Mouse (Mus musculus): ENCODE data around the gene Ptprs. TPM values are rescaled to one million over a fixed set of nuclear protein-coding genes. Genes with fewer than 3 reads are reported as not detected.

Ptprs gene
- total and polyA plus RNA-seq, 3 experiments = 51.6 to 324 (median 80.9) TPM

DNA sequence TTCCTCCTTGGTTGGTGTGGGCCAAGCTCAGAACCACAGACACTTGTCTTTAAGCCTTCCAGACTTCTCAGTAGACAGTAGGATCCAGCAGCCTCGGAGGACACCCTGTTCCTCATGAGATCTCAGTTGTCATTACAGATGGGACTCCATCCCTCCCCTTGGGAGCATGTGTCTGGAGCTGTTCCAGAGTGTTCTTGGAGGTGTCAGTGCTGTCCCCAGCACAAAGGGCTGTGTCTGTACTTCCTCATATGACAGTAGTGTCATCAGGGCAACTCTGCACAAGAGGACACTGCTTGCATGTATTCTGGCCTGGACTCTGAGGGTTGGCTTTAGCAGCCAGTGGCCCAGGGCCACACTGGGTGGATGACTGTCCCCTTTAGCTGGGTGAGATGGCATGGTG, 101.4 kb downstream of the Ptprs start:
- TF ChIP-seq RCOR1 (IDR thresholded peaks at IDR 0.05; ENCODE audit: low read depth, low read length) (no peak), CTCF (IDR thresholded peaks at IDR 0.05 in 2 of 3, conservative IDR thresholded peaks at IDR 0.05 in 1 of 3; ENCODE audit: control insufficient read depth in 1 of 3, insufficient read depth in 1 of 3, low read depth in 2 of 3, low read length in 3 of 3, poor library complexity in 1 of 3, severe bottlenecking in 1 of 3) (no peak), MYB (IDR thresholded peaks at IDR 0.05; ENCODE audit: low read depth, low read length) (no peak)
- Histone ChIP-seq H3K9ac (ENCODE audit: control insufficient read depth, low read depth, low read length, poor library complexity, severe bottlenecking) (no peak overlapping the region), H3K4me3 (ENCODE audit: control insufficient read depth in 1 of 2, insufficient read depth in 1 of 2, low read depth in 2 of 2, low read length in 2 of 2) (no peak overlapping the region), H3K4me1 (ENCODE audit: control insufficient read depth in 1 of 2, insufficient read depth in 2 of 2, low read length in 2 of 2) (no peaks in the 10 kb centered on the region), H3K9me3 (replicated peaks; ENCODE audit: insufficient read depth, low read length) (no peaks in the 10 kb centered on the region), H3K27ac (ENCODE audit: control insufficient read depth, low read depth, low read length) (no peak overlapping the region), H3K79me2 (ENCODE audit: control insufficient read depth, insufficient read depth, low read length, poor library complexity) (no peaks in the 10 kb centered on the region), H3K36me3 (ENCODE audit: control insufficient read depth in 1 of 2, insufficient read depth in 2 of 2, low read length in 2 of 2) (no peaks in the 10 kb centered on the region; a peak in 1 of 4 replicates), H3K27me3 (ENCODE audit: control insufficient read depth in 1 of 2, insufficient read depth in 2 of 2, low read length in 2 of 2) (no peaks in the 10 kb centered on the region)
- DNase-seq (ENCODE audit: low read depth, low spot score) = no peak

DNA sequence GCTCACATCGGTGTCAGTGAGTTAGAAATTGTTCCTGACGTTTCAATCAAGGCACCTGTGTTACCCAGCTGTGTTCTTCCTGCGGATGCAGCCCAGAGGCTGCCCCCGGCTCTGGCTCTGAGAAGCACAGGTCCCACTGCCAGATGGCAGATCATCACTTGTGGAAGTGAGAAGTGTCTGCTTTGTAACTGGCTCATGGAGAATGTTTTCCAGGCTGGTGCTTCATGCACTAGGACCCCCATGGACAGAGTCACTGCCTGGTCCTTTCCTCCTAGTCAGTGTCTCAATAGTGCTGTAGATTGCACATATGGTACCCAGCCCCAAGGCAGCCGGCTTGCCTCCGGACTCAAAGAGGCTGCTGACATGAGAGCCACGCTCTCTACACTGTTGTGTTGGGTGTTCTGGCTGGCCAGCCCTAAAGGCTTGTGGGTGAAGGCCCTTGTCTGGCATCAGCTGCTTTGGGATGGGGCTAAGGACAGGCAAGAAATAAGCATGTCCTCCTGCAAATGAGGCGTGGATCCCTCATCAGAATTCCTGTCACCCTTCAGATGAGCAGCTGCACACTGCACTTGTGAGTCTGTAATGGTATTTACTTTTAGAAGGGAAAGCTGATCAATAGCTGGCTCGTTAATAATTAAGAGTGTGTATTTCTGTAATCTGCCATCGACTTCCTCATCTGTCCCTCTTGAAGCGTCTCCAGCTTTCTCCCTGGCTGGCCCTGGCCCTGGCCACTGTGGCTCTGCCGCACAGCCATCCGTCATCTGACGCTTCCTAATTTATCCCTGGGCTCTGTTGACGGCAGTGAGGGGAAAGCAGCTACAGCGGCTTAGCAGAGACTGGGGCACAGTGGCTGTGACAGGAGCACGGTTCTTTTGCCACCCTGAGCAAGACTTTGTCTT, 102.9 kb downstream of the Ptprs start:
- no peak overlapping the region for H3K4me3 ChIP-seq (ENCODE audit: control insufficient read depth in 1 of 2, insufficient read depth in 1 of 2, low read depth in 2 of 2, low read length in 2 of 2)
- DNase-seq (ENCODE audit: low read depth, low spot score) = no peak
- H3K27me3 ChIP-seq (ENCODE audit: control insufficient read depth in 1 of 2, insufficient read depth in 2 of 2, low read length in 2 of 2) = no peaks in the 10 kb centered on the region
- H3K27ac ChIP-seq (ENCODE audit: control insufficient read depth, low read depth, low read length) = no peak overlapping the region
- no peaks in the 10 kb centered on the region for H3K9me3 ChIP-seq (replicated peaks; ENCODE audit: insufficient read depth, low read length)
- no peak for TF ChIP-seq MAX (IDR thresholded peaks at IDR 0.05; ENCODE audit: low read length)
- no peak for TF ChIP-seq NRF1 (IDR thresholded peaks at IDR 0.05; ENCODE audit: insufficient read depth, low read depth, low read length, poor library complexity, severe bottlenecking)
- no peak for TF ChIP-seq MYC (IDR thresholded peaks at IDR 0.05; ENCODE audit: low read depth, low read length)
- no peak for TF ChIP-seq ZC3H11A (IDR thresholded peaks at IDR 0.05; ENCODE audit: low read depth, low read length)
- no peak for TF ChIP-seq GABPA (IDR thresholded peaks at IDR 0.05; ENCODE audit: low read depth, low read length)
- TF ChIP-seq POLR2AphosphoS2 (IDR thresholded peaks at IDR 0.05; ENCODE audit: low read length) = no peak
- TF ChIP-seq EP300 (IDR thresholded peaks at IDR 0.05; ENCODE audit: low read depth in 1 of 2, low read length in 2 of 2) = no peak
- no peak for TF ChIP-seq SMC3 (IDR thresholded peaks at IDR 0.05; ENCODE audit: low read depth, low read length)
- no peak for TF ChIP-seq NELFE (IDR thresholded peaks at IDR 0.05; ENCODE audit: low read depth, low read length)
- TF ChIP-seq USF1 (IDR thresholded peaks at IDR 0.05; ENCODE audit: low read depth, low read length) = no peak
- TF ChIP-seq GATA1 (IDR thresholded peaks at IDR 0.05; ENCODE audit: low read depth, low read length) = no peak
- no peak for TF ChIP-seq CHD1 (IDR thresholded peaks at IDR 0.05; ENCODE audit: low read depth, low read length)
- no peak for TF ChIP-seq RCOR1 (IDR thresholded peaks at IDR 0.05; ENCODE audit: low read depth, low read length)
- TF ChIP-seq ZNF384 (IDR thresholded peaks at IDR 0.05; ENCODE audit: low read depth, low read length) = no peak
- no peak for TF ChIP-seq USF2 (IDR thresholded peaks at IDR 0.05; ENCODE audit: borderline replicate concordance in 1 of 2, insufficient read depth in 1 of 2, low read depth in 1 of 2, low read length in 2 of 2)
- no peak for TF ChIP-seq RAD21 (IDR thresholded peaks at IDR 0.05; ENCODE audit: low read depth, low read length)
- TF ChIP-seq CHD2 (IDR thresholded peaks at IDR 0.05; ENCODE audit: low read length) = no peak
- no peak for TF ChIP-seq SIN3A (IDR thresholded peaks at IDR 0.05; ENCODE audit: low read length)
- H3K79me2 ChIP-seq (ENCODE audit: control insufficient read depth, insufficient read depth, low read length, poor library complexity) = no peaks in the 10 kb centered on the region
- no peaks in the 10 kb centered on the region for H3K4me1 ChIP-seq (ENCODE audit: control insufficient read depth in 1 of 2, insufficient read depth in 2 of 2, low read length in 2 of 2)
- no peak overlapping the region for H3K9ac ChIP-seq (ENCODE audit: control insufficient read depth, low read depth, low read length, poor library complexity, severe bottlenecking)
- no peaks in the 10 kb centered on the region; a peak in 1 of 4 replicates for H3K36me3 ChIP-seq (ENCODE audit: control insufficient read depth in 1 of 2, insufficient read depth in 2 of 2, low read length in 2 of 2)
